Mouse (Mus musculus) heart, adult 11 months (tissue): ENCODE measurements around the gene Mpnd.
A peak's percentile ranks its signal among the peaks of the same experiment; 100 is the strongest.

ENCODE experiments used
- DNase-seq: peaks from one replicate; pipeline ENCODE4 v3.0.0; 2022

Gene Mpnd

GRCm38 (mm10) chr17:55986030-55986961 lies 19.2 kb upstream of the Mpnd start, which contains the start of gene Fsd1:
Gene Fsd1, plus strand, starts transcription at chr17:55986509.
- DNase-seq: no peak

GRCm38 (mm10) chr17:55990278-55990898 lies 15.1 kb upstream of the Mpnd start:
- DNase-seq: no peak

GRCm38 (mm10) chr17:55996007-55996406 lies 9.5 kb upstream of the Mpnd start:
- peak; percentile 94 for DNase-seq

- peak; percentile 88 for DNase-seq
These were observed 5.6 kb upstream of the Mpnd start for GRCm38 (mm10) chr17:55999794-56000499.

GRCm38 (mm10) chr17:56003000-56003399 lies 2.5 kb upstream of the Mpnd start:
- no peak for DNase-seq

GRCm38 (mm10) chr17:56006956-56007355 lies 1.4 kb downstream of the Mpnd start:
- no peak for DNase-seq

- DNase-seq: no peak
These were observed 2.2 kb downstream of the Mpnd start for GRCm38 (mm10) chr17:56007444-56008355.

GRCm38 (mm10) chr17:56008356-56009087 lies 3.0 kb downstream of the Mpnd start:
- DNase-seq: peak; percentile 100

GRCm38 (mm10) chr17:56009088-56009961 lies 3.8 kb downstream of the Mpnd start:
- peak; percentile 100 for DNase-seq

GRCm38 (mm10) chr17:56009962-56010240 lies 4.4 kb downstream of the Mpnd start:
- DNase-seq: no peak

- peak; percentile 92 for DNase-seq
These were observed 4.7 kb downstream of the Mpnd start for GRCm38 (mm10) chr17:56010255-56010654.

- peak; percentile 96 for DNase-seq
These were observed 5.2 kb downstream of the Mpnd start for GRCm38 (mm10) chr17:56010681-56011080.

- DNase-seq: no peak
These were observed 5.9 kb downstream of the Mpnd start for GRCm38 (mm10) chr17:56011441-56011840.

GRCm38 (mm10) chr17:56015293-56015692 lies 9.8 kb downstream of the Mpnd start:
- DNase-seq: no peak

GRCm38 (mm10) chr17:56016382-56016781 lies 10.9 kb downstream of the Mpnd start:
- DNase-seq: no peak

- no peak for DNase-seq
These were observed 11.6 kb downstream of the Mpnd start for GRCm38 (mm10) chr17:56016793-56017785.

- DNase-seq: peak; percentile 92
These were observed 12.3 kb downstream of the Mpnd start for GRCm38 (mm10) chr17:56017848-56018247.

GRCm38 (mm10) chr17:56018347-56019131 lies 13.0 kb downstream of the Mpnd start:
- DNase-seq: peak; percentile 92
